Mouse (Mus musculus) heart, adult 8-10 months (tissue): ENCODE results near the gene Gm20834. TPM values are rescaled to one million over a fixed set of nuclear protein-coding genes. Genes with fewer than 3 reads are reported as not detected.
"Not testable (repeated sequence)": the region's sequence is repeated elsewhere in the genome, so short reads cannot be mapped to it uniquely, and the experiment has no call there.

ENCODE experiments used
- DNase-seq: peaks from one replicate; pipeline ENCODE4 v3.0.0; 2022; ENCODE audit warnings: low spot score
- total RNA-seq, 4 experiments: library from RNA; stranded (reverse); gene quantifications; 2 replicates each; pipeline ENCODE4 v1.2.4; 2022

Gene Gm20834
- total RNA-seq = not detected

- not testable (repeated sequence) for DNase-seq
Observed at GRCm38 (mm10) chrY:10324489-10324888, at the start of gene Gm20834. Gm20834 (minus strand) TSS chrY:10324589.

Other genes with a start within 250 kb of the Gm20834 start
- gene Gm21310, start 177.4 kb downstream of the Gm20834 start, total RNA-seq = not detected
- gene Gm28510, start 88.1 kb upstream of the Gm20834 start, total RNA-seq = not detected
- gene Gm20737, start 211.5 kb upstream of the Gm20834 start, total RNA-seq = not detected
- not detected for gene Gm21775, start 228.9 kb upstream of the Gm20834 start, total RNA-seq